Mouse (Mus musculus) intestine, postnatal 0 days (tissue): ENCODE measurements around the gene Sys1. TPM values are rescaled to one million over a fixed set of nuclear protein-coding genes. Genes with fewer than 3 reads are reported as not detected.

Experiments used
- ATAC-seq: fragments of 200-750 bp; cut with Nextera tagmentation; 2 replicates; pipeline ENCODE4 v1.8.0; 2017; ENCODE audit warnings: mild to moderate bottlenecking, moderate TSS enrichment, moderate library complexity
- H3K27ac ChIP-seq: fragments of 300-500 bp; sonication (generic); 2 replicates; pipeline ENCODE4 v1.5.1; 2014; ENCODE audit warnings: mild to moderate bottlenecking, low read depth, low read length, moderate library complexity
- H3K27me3 ChIP-seq: fragments of 300-500 bp; sonication (generic); replicated peaks from 2 replicates; pipeline ENCODE4 v1.6.1; 2014; ENCODE audit warnings: low read length, mixed read lengths; ENCODE audit not compliant: control insufficient read depth, insufficient read depth
- H3K36me3 ChIP-seq: fragments of 300-500 bp; sonication (generic); 2 replicates; pipeline ENCODE4 v1.6.1; 2014; ENCODE audit warnings: mild to moderate bottlenecking, moderate library complexity; ENCODE audit not compliant: control insufficient read depth, insufficient read depth
- H3K4me1 ChIP-seq: fragments of 300-500 bp; sonication (generic); replicated peaks from 2 replicates; pipeline ENCODE4 v1.6.1; 2014; ENCODE audit warnings: antibody characterized with exemption, low read length, mixed read lengths; ENCODE audit not compliant: control insufficient read depth, insufficient read depth
- H3K4me2 ChIP-seq: fragments of 300-500 bp; sonication (generic); replicated peaks from 2 replicates; pipeline ENCODE4 v1.6.1; 2014; ENCODE audit warnings: low read depth, mild to moderate bottlenecking, moderate library complexity
- H3K4me3 ChIP-seq: fragments of 300-500 bp; sonication (generic); 2 replicates; pipeline ENCODE4 v1.5.1; 2014; ENCODE audit warnings: low read depth, low read length
- H3K9ac ChIP-seq: fragments of 300-500 bp; sonication (generic); 2 replicates; pipeline ENCODE4 v1.6.1; 2014; ENCODE audit warnings: mild to moderate bottlenecking, low read depth, low read length
- H3K9me3 ChIP-seq: fragments of 300-500 bp; sonication (generic); 2 replicates; pipeline ENCODE4 v1.6.1; 2016; ENCODE audit warnings: mixed run types; ENCODE audit not compliant: control insufficient read depth
- CTCF ChIP-seq: sonication (generic); IDR thresholded peaks from 2 replicates; pipeline ENCODE4 v1.5.1; 2016; ENCODE audit warnings: low read depth, mild to moderate bottlenecking, control low read depth, antibody characterized with exemption, moderate library complexity
- WGBS: fragments of 180-500 bp; shearing (Covaris S2); extraction: QIAGEN DNeasy Blood & Tissue Kit; methylation state at CpG from one replicate; pipeline ENCODE4 v1.1.7; 2014; 5-methylcytosine and 5-hydroxymethylcytosine counted together
- polyA plus RNA-seq: library from polyadenylated mRNA; unstranded; fragments of >200 nt; fragmentation: Nextera tagmentation; extraction: Ambion mirVana; gene quantifications from 2 replicates; pipeline ENCODE4 v1.2.1, GENCODE M21; 2015

The Sys1 gene
- polyA plus RNA-seq, 1 experiment from 2014 or later, result 62.3 TPM

DNA sequence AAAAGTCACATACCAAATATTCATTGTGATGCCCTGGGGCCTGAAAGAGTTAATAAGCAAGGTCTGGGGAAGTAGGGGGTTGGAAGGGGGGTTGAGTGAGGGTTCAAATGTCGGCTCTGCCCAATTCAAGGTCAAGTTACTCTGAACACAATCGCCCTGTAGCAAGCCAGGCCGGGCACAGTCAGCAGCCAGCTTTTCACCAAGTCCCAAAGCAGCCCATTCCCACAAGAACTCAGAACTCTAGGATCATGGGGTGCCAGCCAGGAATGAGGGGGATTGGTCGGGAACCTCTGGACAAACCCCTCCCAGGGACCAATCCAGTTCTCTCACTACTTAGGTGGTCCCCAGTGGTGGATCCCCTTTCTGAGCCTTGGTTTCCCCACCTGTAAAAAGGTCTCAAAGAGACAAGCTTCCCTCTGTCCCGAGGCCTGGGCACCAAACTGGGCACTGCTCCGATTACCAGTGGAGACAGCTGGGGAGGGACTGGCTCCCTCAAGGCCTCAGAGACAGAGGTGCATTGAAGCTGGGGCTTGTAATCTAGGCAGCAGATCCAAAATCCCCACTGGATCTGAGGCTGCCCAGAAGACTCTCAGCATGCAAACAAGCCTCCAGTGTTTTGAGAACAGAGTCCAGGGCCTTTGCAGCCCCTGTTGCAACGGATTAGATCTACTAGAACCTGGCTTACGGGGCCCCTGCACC is 20.4 kb upstream of the Sys1 start:
- H3K36me3 ChIP-seq, result no peaks in the 10 kb centered on the region
- H3K9ac ChIP-seq, result peak overlapping the region; percentile 23
- H3K4me2 ChIP-seq, result peak overlapping the region; percentile 89
- no peaks in the 10 kb centered on the region for H3K9me3 ChIP-seq
- TF ChIP-seq CTCF, result no peak
- H3K4me1 ChIP-seq, result peaks cover 41% of the 10 kb centered on the region
- WGBS, result 19% methylated on average over 8 of the region's 8 CpGs
- peak overlapping the region; percentile 95 for H3K27ac ChIP-seq
- no peaks in the 10 kb centered on the region for H3K27me3 ChIP-seq
- no peak for ATAC-seq
- peak overlapping the region; percentile 16 for H3K4me3 ChIP-seq

DNA sequence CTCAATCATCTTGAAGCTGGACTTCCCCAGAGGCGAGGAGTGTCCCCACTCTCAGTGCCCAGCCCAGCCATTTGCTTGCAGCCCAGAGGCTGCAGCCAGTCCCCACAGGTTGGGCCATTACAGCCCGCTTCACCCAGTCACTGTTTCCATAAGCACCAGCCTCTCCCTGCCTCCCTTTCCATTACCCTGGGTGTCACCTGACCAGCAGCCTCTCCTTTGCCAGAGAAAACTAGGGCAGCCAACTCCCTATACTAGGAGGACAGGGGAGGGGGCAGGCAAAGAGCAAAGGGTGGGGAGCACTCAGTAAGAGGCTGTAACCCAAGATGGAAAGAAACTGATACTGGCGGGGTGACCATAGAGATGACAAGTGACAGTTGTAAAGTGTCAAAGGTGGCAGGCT is 19.8 kb upstream of the Sys1 start:
- 29% methylated on average over 3 of the region's 3 CpGs for WGBS
- peak; percentile 64 for ATAC-seq
- H3K4me2 ChIP-seq, result peak overlapping the region; percentile 89
- H3K27me3 ChIP-seq, result no peaks in the 10 kb centered on the region
- no peak for TF ChIP-seq CTCF
- H3K36me3 ChIP-seq, result no peaks in the 10 kb centered on the region
- H3K9ac ChIP-seq, result peak overlapping the region; percentile 23
- H3K4me3 ChIP-seq, result peak overlapping the region; percentile 16
- H3K27ac ChIP-seq, result peak overlapping the region; percentile 95
- H3K4me1 ChIP-seq, result peaks cover 35% of the 10 kb centered on the region
- no peaks in the 10 kb centered on the region for H3K9me3 ChIP-seq

DNA sequence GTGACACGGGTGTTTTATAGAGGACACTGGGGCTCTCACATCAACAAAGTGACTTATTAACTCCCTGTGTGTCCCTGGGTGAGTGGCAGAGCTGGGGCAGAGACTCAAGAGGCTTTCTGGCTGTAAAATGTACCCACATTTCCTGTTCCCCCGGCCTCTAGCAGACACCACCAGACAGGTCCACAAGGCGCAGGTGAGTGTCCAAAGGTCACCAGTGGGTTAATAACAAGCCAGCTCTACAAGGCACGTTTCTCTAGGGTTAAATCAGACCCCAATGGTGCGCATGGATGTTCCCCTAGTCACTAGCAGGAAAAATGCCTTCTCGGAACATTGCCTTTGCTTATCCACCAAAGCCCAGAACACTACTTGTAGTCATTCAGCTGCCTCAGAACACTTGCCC is 19.1 kb upstream of the Sys1 start:
- H3K36me3 ChIP-seq, result no peaks in the 10 kb centered on the region
- no peak overlapping the region for H3K9ac ChIP-seq
- peak overlapping the region; percentile 20 for H3K4me3 ChIP-seq
- H3K27me3 ChIP-seq, result no peaks in the 10 kb centered on the region
- no peaks in the 10 kb centered on the region for H3K9me3 ChIP-seq
- H3K27ac ChIP-seq, result peak overlapping the region; percentile 95
- H3K4me1 ChIP-seq, result peaks cover 29% of the 10 kb centered on the region
- 30% methylated on average over 6 of the region's 6 CpGs for WGBS
- H3K4me2 ChIP-seq, result peak overlapping the region; percentile 89
- no peak for TF ChIP-seq CTCF
- peak; percentile 79 for ATAC-seq

- Histone ChIP-seq H3K4me2 (peak overlapping the region; percentile 89), H3K4me3 (peak overlapping the region; percentile 20), H3K27ac (peak overlapping the region; percentile 95), H3K4me1 (peaks cover 26% of the 10 kb centered on the region), H3K9me3 (no peaks in the 10 kb centered on the region), H3K27me3 (no peaks in the 10 kb centered on the region), H3K36me3 (no peaks in the 10 kb centered on the region), H3K9ac (no peak overlapping the region)
- TF ChIP-seq CTCF, result peak; percentile 5; the same call in 1 of the 2 replicates
- WGBS, result 30% methylated on average over 8 of the region's 8 CpGs
- peak; percentile 22; the same call in 1 of the 2 replicates for ATAC-seq
Observed at GRCm38 (mm10) chr2:164438257-164438656, 18.5 kb upstream of the Sys1 start.

- Histone ChIP-seq H3K27ac (peak overlapping the region; percentile 95), H3K4me2 (peak overlapping the region; percentile 89), H3K9me3 (no peaks in the 10 kb centered on the region), H3K4me1 (peaks cover 19% of the 10 kb centered on the region), H3K9ac (no peak overlapping the region), H3K4me3 (0 out of 2 replicates have a peak overlapping the region, but pooled peaks have one; percentile 73), H3K36me3 (no peaks in the 10 kb centered on the region), H3K27me3 (no peaks in the 10 kb centered on the region)
- TF ChIP-seq CTCF, result no peak
- 19% methylated on average over 3 of the region's 3 CpGs for WGBS
- no peak for ATAC-seq
Observed at GRCm38 (mm10) chr2:164439001-164439421, 17.8 kb upstream of the Sys1 start.

GRCm38 (mm10) chr2:164440314-164440713 is 16.4 kb upstream of the Sys1 start:
- H3K9ac ChIP-seq, result no peak overlapping the region
- H3K4me3 ChIP-seq, result peak overlapping the region; percentile 73
- H3K36me3 ChIP-seq, result no peaks in the 10 kb centered on the region
- no peak for ATAC-seq
- H3K27ac ChIP-seq, result no peak overlapping the region
- H3K4me2 ChIP-seq, result peak overlapping the region; percentile 89
- H3K9me3 ChIP-seq, result no peaks in the 10 kb centered on the region
- 30% methylated on average over 5 of the region's 5 CpGs for WGBS
- no peaks in the 10 kb centered on the region for H3K27me3 ChIP-seq
- peaks cover 8% of the 10 kb centered on the region; the same call in 1 of the 2 replicates for H3K4me1 ChIP-seq
- TF ChIP-seq CTCF, result no peak
